Mouse (Mus musculus): ENCODE results near the gene Ppil4. TPM values are rescaled to one million over a fixed set of nuclear protein-coding genes. Genes with fewer than 3 reads are reported as not detected.
"Not testable (repeated sequence)": the region's sequence is repeated elsewhere in the genome, so short reads cannot be mapped to it uniquely, and the experiment has no call there.

Gene Ppil4
- total RNA-seq (2017), result 142 and 146 TPM in 2 replicates

- peak; percentile 95 for ATAC-seq (ENCODE audit: extremely low read depth, insufficient number of reproducible peaks, low FRiP score, poor library complexity, severe bottlenecking)
Observed at GRCm38 (mm10) chr10:7792751-7793385, at the start of gene Ppil4, which contains the start of gene Ginm1. Ppil4 (plus strand) TSS chr10:7792891. Ginm1 (minus strand) TSS chr10:7792824.

DNA sequence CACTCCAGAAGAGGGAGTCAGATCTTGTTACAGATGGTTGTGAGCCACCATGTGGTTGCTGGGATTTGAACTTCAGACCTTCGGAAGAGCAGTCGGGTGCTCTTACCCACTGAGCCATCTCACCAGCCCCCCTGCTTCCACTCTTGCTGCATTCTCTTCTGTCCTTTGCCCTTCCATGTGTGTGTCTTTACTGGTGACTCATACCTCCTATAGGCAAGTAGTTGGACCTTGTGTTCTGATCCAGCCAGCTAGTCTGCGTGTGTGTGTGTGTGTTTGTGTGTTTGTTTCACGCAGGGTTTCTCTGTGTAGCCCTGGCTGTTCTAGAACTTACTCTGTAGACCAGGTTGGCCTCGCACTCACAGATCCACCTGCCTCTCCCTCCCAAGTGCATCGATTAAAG, 47.2 kb upstream of the Ppil4 start:
- not testable (repeated sequence) for ATAC-seq (ENCODE audit: extremely low read depth, insufficient number of reproducible peaks, low FRiP score, poor library complexity, severe bottlenecking)

DNA sequence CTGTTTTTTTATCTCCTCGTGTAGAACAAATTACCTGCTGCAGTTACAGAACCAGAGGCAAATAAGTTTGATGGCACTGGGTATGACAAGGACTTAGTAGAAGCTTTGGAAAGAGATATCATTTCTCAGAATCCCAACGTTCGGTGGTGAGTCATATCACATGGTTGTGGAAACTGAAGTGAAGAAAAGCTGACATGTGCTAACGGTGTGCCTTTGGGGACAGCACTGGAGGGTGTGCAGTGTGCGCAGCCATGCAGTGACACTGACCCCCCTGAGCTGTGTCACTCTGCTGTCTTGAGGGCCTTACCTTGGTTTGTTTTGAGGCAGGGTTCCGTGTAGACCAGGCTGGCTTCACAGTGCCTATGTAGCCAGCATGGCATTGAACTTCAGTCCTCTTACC, 43.9 kb upstream of the Ppil4 start:
- no peak for ATAC-seq (ENCODE audit: extremely low read depth, insufficient number of reproducible peaks, low FRiP score, poor library complexity, severe bottlenecking)

GRCm38 (mm10) chr10:7757544-7757943, 35.1 kb upstream of the Ppil4 start:
- ATAC-seq (ENCODE audit: extremely low read depth, insufficient number of reproducible peaks, low FRiP score, poor library complexity, severe bottlenecking), result no peak

GRCm38 (mm10) chr10:7772346-7772745, 20.3 kb upstream of the Ppil4 start:
- ATAC-seq (ENCODE audit: extremely low read depth, insufficient number of reproducible peaks, low FRiP score, poor library complexity, severe bottlenecking), result no peak

GRCm38 (mm10) chr10:7772769-7773168, 19.9 kb upstream of the Ppil4 start:
- no peak for ATAC-seq (ENCODE audit: extremely low read depth, insufficient number of reproducible peaks, low FRiP score, poor library complexity, severe bottlenecking)

GRCm38 (mm10) chr10:7775421-7775820, 17.3 kb upstream of the Ppil4 start:
- no peak for ATAC-seq (ENCODE audit: extremely low read depth, insufficient number of reproducible peaks, low FRiP score, poor library complexity, severe bottlenecking)

GRCm38 (mm10) chr10:7778361-7778760, 14.3 kb upstream of the Ppil4 start:
- no peak for ATAC-seq (ENCODE audit: extremely low read depth, insufficient number of reproducible peaks, low FRiP score, poor library complexity, severe bottlenecking)

DNA sequence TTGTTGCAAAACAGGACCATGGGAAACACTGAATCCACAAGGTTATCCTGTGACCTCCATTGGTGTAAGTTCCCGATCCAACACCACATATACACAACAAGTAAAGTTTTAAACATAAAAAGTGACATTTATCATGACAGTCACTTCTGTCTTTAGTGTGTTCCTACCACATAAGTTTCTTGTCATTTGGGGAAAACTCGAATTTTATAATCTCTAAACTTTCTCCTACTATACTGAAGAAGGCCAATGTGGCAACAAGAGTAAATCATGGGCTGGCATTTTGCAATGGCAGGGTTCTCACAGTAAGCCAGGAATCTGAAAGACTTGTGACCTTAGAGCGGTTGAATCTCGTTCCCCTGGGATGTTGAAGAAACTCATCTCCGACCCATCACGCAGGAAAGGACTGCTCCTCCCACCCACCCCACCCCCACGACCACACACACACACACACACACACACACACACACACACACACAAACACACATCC, 12.9 kb upstream of the Ppil4 start:
- no peak for ATAC-seq (ENCODE audit: extremely low read depth, insufficient number of reproducible peaks, low FRiP score, poor library complexity, severe bottlenecking)

DNA sequence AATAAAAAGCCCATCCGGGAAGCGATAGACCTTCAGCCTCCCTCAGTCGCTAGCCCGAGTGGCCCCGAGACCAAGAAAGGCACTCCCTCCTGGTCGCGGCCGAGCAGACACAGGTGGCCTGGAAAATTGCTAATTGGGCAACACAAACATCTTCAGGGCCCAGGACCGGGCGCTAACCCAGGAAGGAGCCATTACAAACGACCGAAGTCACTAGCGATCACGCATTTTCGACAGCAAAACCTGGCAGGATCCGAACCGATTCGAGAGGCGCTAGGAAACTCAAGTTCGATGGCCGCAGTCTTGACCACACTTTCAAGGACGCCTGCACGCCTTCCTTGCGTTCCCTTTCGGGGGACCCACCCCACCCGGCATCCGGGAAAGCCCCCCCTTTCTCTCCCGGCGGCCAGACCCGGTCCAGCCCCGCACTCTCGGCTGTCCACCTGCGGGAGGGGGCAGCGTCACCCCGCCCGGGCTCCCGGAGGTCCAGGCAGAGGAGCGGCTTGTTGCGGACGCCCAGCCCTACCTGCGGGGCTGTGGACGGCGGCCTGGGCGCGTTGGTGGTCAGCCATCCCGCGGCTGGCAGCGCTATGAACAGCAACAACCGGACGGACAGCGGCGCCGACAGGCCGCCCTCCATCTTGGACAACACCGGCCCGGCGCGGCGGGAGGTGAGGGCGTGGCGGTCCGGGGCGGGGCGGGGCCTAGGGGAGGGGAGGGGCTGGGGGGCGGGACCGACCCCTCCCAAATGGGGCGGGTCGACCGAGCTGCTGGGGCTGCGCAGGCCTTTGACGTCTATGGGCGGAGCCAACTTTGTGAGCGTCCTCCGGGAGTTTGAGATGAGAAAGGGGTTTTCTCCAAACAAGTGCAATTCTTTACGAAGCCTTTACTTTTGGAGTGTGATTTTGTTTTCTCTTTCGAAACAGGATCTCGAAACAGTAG, 12.2 kb upstream of the Ppil4 start:
- peak; percentile 91 for ATAC-seq (ENCODE audit: extremely low read depth, insufficient number of reproducible peaks, low FRiP score, poor library complexity, severe bottlenecking)

- no peak for ATAC-seq (ENCODE audit: extremely low read depth, insufficient number of reproducible peaks, low FRiP score, poor library complexity, severe bottlenecking)
Observed at GRCm38 (mm10) chr10:7781214-7781613, 11.5 kb upstream of the Ppil4 start.

DNA sequence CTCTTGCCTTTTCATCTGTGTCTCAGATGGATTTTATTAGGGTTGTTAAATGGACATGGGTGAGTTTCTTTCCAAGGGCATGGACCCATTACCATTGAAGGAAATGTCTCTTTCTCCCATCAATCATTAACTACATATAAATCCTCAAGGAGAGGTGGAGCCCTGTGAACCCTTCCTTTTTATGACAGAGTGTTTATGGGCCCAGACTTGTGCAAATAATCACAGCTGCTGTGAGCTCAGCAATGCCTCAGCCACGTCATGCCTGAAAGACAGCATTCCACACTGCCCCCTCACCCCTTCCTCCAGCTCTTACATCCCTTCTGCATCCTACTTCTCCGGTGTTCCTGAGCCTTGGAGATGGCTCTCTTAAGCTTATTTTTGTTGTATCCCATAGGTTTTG, 5.4 kb upstream of the Ppil4 start:
- no peak for ATAC-seq (ENCODE audit: extremely low read depth, insufficient number of reproducible peaks, low FRiP score, poor library complexity, severe bottlenecking)

- ATAC-seq (ENCODE audit: extremely low read depth, insufficient number of reproducible peaks, low FRiP score, poor library complexity, severe bottlenecking), result no peak
Observed at GRCm38 (mm10) chr10:7792254-7792750, 389 bp upstream of the Ppil4 start.

- ATAC-seq (ENCODE audit: extremely low read depth, insufficient number of reproducible peaks, low FRiP score, poor library complexity, severe bottlenecking), result no peak
Observed at GRCm38 (mm10) chr10:7801258-7801657, 8.6 kb downstream of the Ppil4 start.

- no peak for ATAC-seq (ENCODE audit: extremely low read depth, insufficient number of reproducible peaks, low FRiP score, poor library complexity, severe bottlenecking)
Observed at GRCm38 (mm10) chr10:7802519-7803140, 9.9 kb downstream of the Ppil4 start.

GRCm38 (mm10) chr10:7809937-7810336, 17.2 kb downstream of the Ppil4 start:
- ATAC-seq (ENCODE audit: extremely low read depth, insufficient number of reproducible peaks, low FRiP score, poor library complexity, severe bottlenecking), result peak; percentile 84

- ATAC-seq (ENCODE audit: extremely low read depth, insufficient number of reproducible peaks, low FRiP score, poor library complexity, severe bottlenecking), result no peak
Observed at GRCm38 (mm10) chr10:7816476-7816875, 23.8 kb downstream of the Ppil4 start.

DNA sequence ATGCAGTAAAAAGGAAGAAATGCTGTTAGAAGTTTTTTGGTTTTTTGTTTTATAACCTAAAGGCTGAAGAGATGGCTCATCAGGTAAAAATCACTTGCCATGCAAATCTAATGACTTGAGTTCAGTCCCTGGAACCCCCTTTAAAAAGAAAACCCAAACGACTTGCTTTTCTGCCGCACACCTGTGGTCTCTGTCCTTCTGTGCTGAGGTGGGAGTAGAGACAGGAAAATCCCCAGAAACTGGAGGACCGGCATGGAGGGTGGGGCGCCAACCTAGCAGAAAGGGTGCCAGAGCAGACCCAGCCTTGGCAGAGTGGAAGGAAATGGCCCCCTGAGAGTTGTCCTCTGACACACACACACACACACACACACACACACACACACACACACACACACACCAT, 26.0 kb downstream of the Ppil4 start:
- ATAC-seq (ENCODE audit: extremely low read depth, insufficient number of reproducible peaks, low FRiP score, poor library complexity, severe bottlenecking), result no peak

DNA sequence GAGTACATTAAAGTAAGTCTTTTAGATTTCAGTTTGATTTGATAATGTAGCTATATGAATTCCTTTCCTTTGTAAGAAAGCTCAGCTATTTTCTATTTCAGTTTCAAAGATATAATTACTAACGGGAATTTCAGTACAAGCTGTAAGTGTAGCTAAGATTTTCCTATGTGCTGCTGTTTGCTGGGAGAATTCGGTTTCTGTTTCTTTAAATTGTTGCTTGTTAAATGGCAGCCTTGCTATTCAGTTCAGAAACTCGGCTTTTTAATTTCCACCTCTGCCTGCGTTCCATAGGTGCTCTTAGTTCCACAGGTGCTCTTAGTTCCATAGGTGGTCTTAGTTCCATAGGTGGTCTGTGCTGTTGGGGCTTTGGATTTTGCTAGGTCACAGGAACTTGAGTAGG, 26.5 kb downstream of the Ppil4 start:
- no peak for ATAC-seq (ENCODE audit: extremely low read depth, insufficient number of reproducible peaks, low FRiP score, poor library complexity, severe bottlenecking)

Data from neutrophil, adult 5-6 weeks (primary cell).